Mouse (Mus musculus) ES-E14 (cell line): ENCODE measurements around the gene Cotl1.

Source experiments
- CHD2 ChIP-seq: IDR thresholded peaks from 2 replicates; pipeline ENCODE4 v1.6.1; 2014; ENCODE audit warnings: mild to moderate bottlenecking, low read depth, low read length, inconsistent platforms
- HCFC1 ChIP-seq: IDR thresholded peaks from 2 replicates; pipeline ENCODE4 v1.6.1; 2012; ENCODE audit warnings: low read length, inconsistent platforms, borderline replicate concordance; ENCODE audit not compliant: insufficient read depth

DNA sequence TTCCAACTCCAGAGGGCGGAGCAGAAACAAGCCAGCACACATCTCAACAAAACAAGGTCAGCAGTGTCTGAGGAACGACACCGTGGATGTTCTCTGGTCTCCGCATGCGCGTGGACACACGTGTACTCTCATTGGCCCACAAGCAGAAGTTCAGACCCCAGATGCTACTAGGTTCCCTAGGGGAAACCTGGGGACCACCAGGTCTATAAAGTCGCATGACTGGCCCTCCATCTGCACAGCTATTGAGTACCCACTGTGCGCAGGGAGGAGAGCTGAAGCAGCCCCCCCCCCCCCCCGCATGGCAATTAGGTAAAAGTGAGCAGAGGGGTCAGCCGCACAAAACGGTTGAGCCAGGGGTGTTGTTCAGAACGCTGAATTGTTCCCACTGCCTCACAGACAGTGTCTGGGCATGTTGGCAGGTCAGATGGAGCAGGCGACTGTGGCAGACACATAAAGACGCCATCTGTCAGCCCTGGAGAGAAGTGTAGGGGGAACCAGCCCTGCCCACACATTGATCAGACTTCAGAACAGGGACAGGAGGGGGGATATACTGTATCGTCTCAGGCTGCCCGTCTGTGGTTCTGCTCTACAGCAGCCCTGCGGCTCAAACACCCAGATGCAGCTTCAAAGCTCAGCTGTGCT lies 54.5 kb downstream of the Cotl1 start:
- TF ChIP-seq HCFC1 (no peak), CHD2 (no peak)
